10 mouse cellular contexts compared by ENCODE assay signal in the genomic region with DNA sequence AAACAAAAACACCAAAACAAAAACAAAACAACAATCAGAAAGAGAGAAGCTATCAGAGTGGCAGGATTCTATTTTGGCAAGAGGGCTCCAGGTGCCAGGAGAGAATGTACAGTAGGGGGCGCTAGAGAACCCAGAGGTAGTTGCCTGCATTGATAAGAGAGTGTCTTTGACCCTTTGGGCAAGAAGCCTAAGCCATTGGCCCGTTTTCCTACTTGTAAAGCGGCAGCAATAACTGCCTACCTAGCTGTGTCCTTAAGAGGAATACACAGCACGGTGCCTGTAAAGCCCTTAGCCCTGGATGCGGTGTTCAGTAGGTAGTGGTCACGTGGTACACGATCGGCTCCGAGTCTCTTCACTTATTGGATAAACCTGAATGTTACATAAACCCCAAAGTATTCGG. TPM values are rescaled to one million over a fixed set of nuclear protein-coding genes. Genes with fewer than 3 reads are reported as not detected.
DNase-seq lines count a peak whose midpoint lies in the region; TF ChIP-seq lines count a peak whose summit lies in the region.
"Had no signal": no experiment of that assay in that cellular context is flagged by ENCODE, and none has a peak within 500 bp of the region (broad histone marks: within the 10 kb centered on the region; RNA-seq: fewer than 3 reads in every experiment).

No protein-coding gene starts in this region.

- H3K36me3 ChIP-seq in CH12.LX (replicated peaks in 1 of 2; ENCODE audit: control insufficient read depth in 1 of 2, insufficient read depth in 1 of 2, low read length in 1 of 2) = peaks cover 0 to 6% of the 10 kb centered on the region in 2 experiments

- no peak for TF ChIP-seq EP300 in CH12.LX (IDR thresholded peaks at IDR 0.05; ENCODE audit: low read length)

- no peaks in the 10 kb centered on the region for H3K4me1 ChIP-seq in CH12.LX (ENCODE audit: control insufficient read depth in 1 of 2, insufficient read depth in 2 of 2)
- H3K4me1 ChIP-seq: heart, embryonic 12.5 days had no signal

- TF ChIP-seq CTCF in layer of hippocampus, adult 2 months (conservative IDR thresholded peaks at IDR 0.05) = peak; percentile 76
- peak; percentile 58 to 67 for TF ChIP-seq CTCF in CH12.LX (conservative IDR thresholded peaks at IDR 0.05 in 1 of 2, IDR thresholded peaks at IDR 0.05 in 1 of 2; ENCODE audit: low read depth in 2 of 2, low read length in 2 of 2)

- no peak overlapping the region for H3K4me2 ChIP-seq in CH12.LX (ENCODE audit: insufficient read depth, low read depth, poor library complexity, severe bottlenecking)
- H3K4me2 ChIP-seq: heart, embryonic 12.5 days had no signal

- DNase-seq in layer of hippocampus, adult 2 months (ENCODE audit: low spot score in 2 of 2) = no peak
- no peak for DNase-seq in layer of hippocampus, postnatal 25 days (ENCODE audit: extremely low spot score in 1 of 2, low spot score in 1 of 2)
- peak; percentile 39 for DNase-seq in A20 (ENCODE audit: low read depth, low spot score)
- peak; percentile 36 for DNase-seq in CH12.LX (ENCODE audit: extremely low read depth)
- DNase-seq in induced T-regulatory cell, adult 2 months (ENCODE audit: low read depth) = peak; percentile 64
- DNase-seq in gastrocnemius, adult 18-20 months (ENCODE audit: low spot score) = no peak
- no peak for DNase-seq in ovary, postnatal 14 days (ENCODE audit: low spot score)

- H3K27ac ChIP-seq in layer of hippocampus, adult 2 months = no peak overlapping the region
- no peak overlapping the region for H3K27ac ChIP-seq in CH12.LX (ENCODE audit: insufficient read depth, low read depth)

- H3K9me3 ChIP-seq in CH12.LX (replicated peaks; ENCODE audit: low read length) = no peaks in the 10 kb centered on the region
- H3K9me3 ChIP-seq: heart, embryonic 12.5 days had no signal

- TF ChIP-seq RAD21 in CH12.LX (IDR thresholded peaks at IDR 0.05; ENCODE audit: low read depth, low read length) = no peak; the same call in 1 of the 2 replicates

- H3K9ac ChIP-seq in CH12.LX (ENCODE audit: insufficient read depth, low read depth) = no peak overlapping the region
- H3K9ac ChIP-seq: heart, embryonic 12.5 days had no signal

- no peak for TF ChIP-seq POLR2A in CH12.LX (IDR thresholded peaks at IDR 0.05; ENCODE audit: low read depth, low read length)

- in situ Hi-C loops in CH12.LX (cut with MboI; ENCODE audit: low pct_ligation_motif_present, low pct_unique_long_range_greater_than_20kb, low sequenced_read_pairs) = no loop called here

- dilution Hi-C loops in CH12.LX (cut with MboI; ENCODE audit: extremely low pct_ligation_motif_present, extremely low pct_unique_long_range_greater_than_20kb, low sequenced_read_pairs) = no loop called here

- H3K4me3 ChIP-seq in layer of hippocampus, adult 2 months = no peak overlapping the region
- H3K4me3 ChIP-seq in CH12.LX (replicated peaks in 1 of 3; ENCODE audit: low read depth in 2 of 3, low read length in 2 of 3, poor library complexity in 1 of 3) = no peak overlapping the region
- H3K4me3 ChIP-seq: heart, embryonic 12.5 days had no signal

- peaks cover 42% of the 10 kb centered on the region for H3K27me3 ChIP-seq in CH12.LX (replicated peaks)

- H3K79me2 ChIP-seq in CH12.LX (replicated peaks; ENCODE audit: control insufficient read depth, extremely low read depth, insufficient read depth, poor library complexity, severe bottlenecking) = no peaks in the 10 kb centered on the region

TF ChIP-seq in CH12.LX, 34 proteins besides CTCF, POLR2A, EP300 and RAD21:
- TF ChIP-seq MYC (IDR thresholded peaks at IDR 0.05; ENCODE audit: low read depth, low read length) (no peak), TBP (conservative IDR thresholded peaks at IDR 0.05; ENCODE audit: low read depth, low read length) (no peak), SMC3 (IDR thresholded peaks at IDR 0.05; ENCODE audit: low read depth, low read length) (peak; percentile 40), NRF1 (IDR thresholded peaks at IDR 0.05; ENCODE audit: low read depth, low read length) (no peak)

RNA-seq across cellular contexts. Expression of a gene that starts 4.1 kb away (rescaled TPM):
- 1 to 10 TPM in 1 of 2 experiments, under 1 TPM in 1; 0.52 to 1.7 TPM for total RNA-seq in layer of hippocampus, adult 2 months (2021)
- under 1 TPM; 0.73 to 0.74 TPM for total RNA-seq in layer of hippocampus, postnatal 25 days (2021)
- total RNA-seq in CH12.LX (2012; rRNA removed) (not detected in 2 replicates), CH12.LX (2014; rRNA removed) (not detected in 2 replicates)
- not detected in 2 replicates for polyA plus RNA-seq in CH12.LX (2012; ENCODE audit: insufficient read length, low read depth)
- total RNA-seq in gastrocnemius, adult 18-20 months (2021) = not detected
- total RNA-seq: common myeloid progenitor, adult 5-6 weeks had no signal

RNA-seq across cellular contexts. Expression of a gene that starts 33.1 kb away (rescaled TPM):
- total RNA-seq in layer of hippocampus, adult 2 months (2021) = 100 to 1,000 TPM; 880 to 888 TPM
- total RNA-seq in layer of hippocampus, postnatal 25 days (2021) = 100 to 1,000 TPM; 857 to 887 TPM
- total RNA-seq in CH12.LX (2012; rRNA removed) (9.8 and 15.3 TPM in 2 replicates), CH12.LX (2014; rRNA removed) (6.1 and 7.3 TPM in 2 replicates)
- polyA plus RNA-seq in CH12.LX (2012; ENCODE audit: insufficient read length, low read depth) = 6.8 and 9.3 TPM in 2 replicates
- 1 to 10 TPM; 3.4 to 5.3 TPM for total RNA-seq in gastrocnemius, adult 18-20 months (2021)

RNA-seq across cellular contexts. Expression of a gene that starts 34.6 kb away (rescaled TPM):
- total RNA-seq in layer of hippocampus, adult 2 months (2021) = 10 to 100 TPM; 54.9 to 63.7 TPM
- total RNA-seq in layer of hippocampus, postnatal 25 days (2021) = 10 to 100 TPM; 56.9 to 62.4 TPM
- total RNA-seq in CH12.LX (2012; rRNA removed) (137 and 148 TPM in 2 replicates), CH12.LX (2014; rRNA removed) (81.8 and 86.6 TPM in 2 replicates)
- 76.9 and 86.4 TPM in 2 replicates for polyA plus RNA-seq in CH12.LX (2012; ENCODE audit: insufficient read length, low read depth)
- 100 to 1,000 TPM; 319 to 378 TPM for total RNA-seq in gastrocnemius, adult 18-20 months (2021)

RNA-seq across cellular contexts. Expression of a gene that starts 42.6 kb away (rescaled TPM):
- not detected for total RNA-seq in layer of hippocampus, adult 2 months (2021)
- not detected for total RNA-seq in layer of hippocampus, postnatal 25 days (2021)
- total RNA-seq in CH12.LX (2012; rRNA removed) (0.17 TPM in 1 of 2 replicates, not detected in the other), CH12.LX (2014; rRNA removed) (not detected in 2 replicates)
- 0.19 and 0.39 TPM in 2 replicates for polyA plus RNA-seq in CH12.LX (2012; ENCODE audit: insufficient read length, low read depth)
- under 1 TPM in 1 of 2 experiments, not detected in 1; 0.47 TPM for total RNA-seq in gastrocnemius, adult 18-20 months (2021)
- total RNA-seq: common myeloid progenitor, adult 5-6 weeks; left cerebral cortex, adult 18-20 months had no signal
- polyA plus RNA-seq: heart, embryonic 12.5 days had no signal

RNA-seq across cellular contexts. Expression of a gene that starts 49.4 kb away (rescaled TPM):
- total RNA-seq in layer of hippocampus, adult 2 months (2021) = 10 to 100 TPM; 40.6 to 45.3 TPM
- 10 to 100 TPM; 31.2 to 37.8 TPM for total RNA-seq in layer of hippocampus, postnatal 25 days (2021)
- total RNA-seq in CH12.LX (2012; rRNA removed) (27.3 and 30.6 TPM in 2 replicates), CH12.LX (2014; rRNA removed) (15.1 and 15.7 TPM in 2 replicates)
- polyA plus RNA-seq in CH12.LX (2012; ENCODE audit: insufficient read length, low read depth) = 25.3 and 27.1 TPM in 2 replicates
- 1 to 10 TPM; 3.5 to 4.3 TPM for total RNA-seq in gastrocnemius, adult 18-20 months (2021)

Comparison
In these comparisons a context has a peak if more than half of its experiments do, and no peak if none do; other contexts are left out.
1. DNase-seq: peak in A20 (single experiment), CH12.LX (single experiment) and induced T-regulatory cell, adult 2 months (single experiment); none in layer of hippocampus, adult 2 months (0 of 2), layer of hippocampus, postnatal 25 days (0 of 2), gastrocnemius, adult 18-20 months (single experiment) and ovary, postnatal 14 days (single experiment).
2. RNA of a gene that starts 33.1 kb away (total RNA-seq): 880 to 888 TPM in layer of hippocampus, adult 2 months and 857 to 887 TPM in layer of hippocampus, postnatal 25 days; 6.1 to 15.3 TPM in CH12.LX and 3.4 to 5.3 TPM in gastrocnemius, adult 18-20 months; every median in the first group is over 10 times any median in the second.